Mouse (Mus musculus): ENCODE measurements around the gene Robo1. TPM values are rescaled to one million over a fixed set of nuclear protein-coding genes. Genes with fewer than 3 reads are reported as not detected.

Robo1 gene
- polyA plus RNA-seq, 1 experiment, result 3.5 TPM

DNA sequence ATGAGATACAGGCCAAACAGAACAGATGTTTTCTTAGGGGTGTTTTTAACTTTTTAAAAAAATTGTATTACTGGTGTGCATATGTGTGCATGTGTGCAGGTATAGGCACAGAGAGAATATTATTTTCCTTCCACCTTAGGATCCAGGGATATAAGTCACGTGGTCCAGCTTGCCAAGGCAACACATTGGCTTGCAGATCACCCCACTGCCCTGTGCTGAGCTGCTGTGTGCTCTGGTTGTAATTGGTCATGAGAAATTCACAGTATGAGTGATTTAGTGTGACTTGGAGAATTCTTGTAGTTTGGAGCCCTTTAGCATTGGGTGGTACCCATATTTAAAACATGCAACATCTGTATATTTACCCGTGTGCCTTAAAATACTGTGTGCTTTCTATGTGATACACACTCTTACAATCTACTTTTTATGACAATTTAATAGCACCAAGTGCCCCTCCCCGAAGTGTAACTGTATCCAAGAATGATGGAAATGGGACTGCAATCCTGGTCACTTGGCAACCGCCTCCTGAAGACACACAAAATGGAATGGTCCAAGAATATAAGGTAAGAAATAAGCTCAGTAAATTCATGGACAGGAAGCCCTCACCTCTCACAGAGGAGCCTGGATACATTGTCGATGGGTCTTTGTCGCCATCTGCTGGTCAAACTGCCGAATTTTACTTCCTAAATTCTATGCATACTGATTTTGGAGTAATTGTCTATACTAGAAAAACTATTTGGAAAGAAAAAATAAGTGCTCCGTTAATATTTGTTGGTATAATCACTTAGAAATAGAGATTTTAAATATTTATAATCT lies 671.5 kb downstream of the Robo1 start:
- H3K4me1 ChIP-seq (ENCODE audit: control insufficient read depth, insufficient read depth, low read length), result no peaks in the 10 kb centered on the region
- TF ChIP-seq CTCF (IDR thresholded peaks at IDR 0.05; ENCODE audit: control insufficient read depth, insufficient read depth, insufficient replicate concordance, low read depth, low read length), result peak; percentile 29; the same call in 1 of the 2 replicates
- no peak for TF ChIP-seq POLR2A (IDR thresholded peaks at IDR 0.05; ENCODE audit: control insufficient read depth, low read depth, low read length)

DNA sequence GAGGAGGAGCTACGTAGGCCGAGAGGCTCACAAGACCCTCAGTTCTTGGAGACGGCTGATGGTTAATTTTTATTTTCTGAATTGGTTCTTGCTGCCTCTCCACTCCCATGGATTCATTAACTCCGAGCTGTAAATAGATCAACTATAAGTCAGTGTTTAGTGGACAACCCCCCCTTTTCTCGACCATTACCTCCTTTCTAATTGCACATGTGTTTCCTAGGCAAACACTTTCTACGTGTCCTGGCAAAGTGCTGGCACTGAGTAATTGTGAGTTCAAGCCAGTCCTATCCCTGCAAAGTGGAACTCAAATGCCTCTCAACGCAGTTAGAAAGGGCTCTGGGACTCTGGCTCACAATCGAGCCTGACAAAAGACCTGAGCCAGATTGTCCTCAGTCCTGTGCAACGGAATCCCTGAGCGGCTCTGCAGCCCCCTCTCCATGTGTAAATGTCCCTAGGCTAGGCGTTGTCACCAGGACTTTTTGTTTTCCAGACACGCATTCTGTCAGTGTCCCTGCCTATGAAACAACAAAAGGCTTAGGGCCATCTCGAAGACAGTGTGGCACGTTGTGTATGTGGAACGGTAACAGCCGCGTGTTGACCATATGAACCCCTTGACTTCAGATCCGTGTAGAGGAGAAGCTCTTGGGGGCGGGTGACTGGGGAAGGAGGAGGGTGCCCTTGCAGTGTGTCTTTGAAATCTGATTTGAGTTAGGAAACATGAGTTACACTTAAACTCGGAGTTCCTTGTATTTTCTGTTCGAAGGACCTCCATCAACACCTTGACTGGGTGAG lies 682.5 kb downstream of the Robo1 start:
- Histone ChIP-seq H3K4me3 (ENCODE audit: control insufficient read depth, low read depth, low read length) (no peak overlapping the region), H3K27ac (ENCODE audit: control insufficient read depth, insufficient read depth, low read depth, low read length) (no peak overlapping the region), H3K27me3 (ENCODE audit: control insufficient read depth, insufficient read depth, low read length) (no peaks in the 10 kb centered on the region), H3K4me1 (ENCODE audit: control insufficient read depth, insufficient read depth, low read length) (no peaks in the 10 kb centered on the region), H3K36me3 (ENCODE audit: control insufficient read depth, insufficient read depth, low read length) (no peaks in the 10 kb centered on the region)
- TF ChIP-seq CTCF (IDR thresholded peaks at IDR 0.05; ENCODE audit: control insufficient read depth, insufficient read depth, insufficient replicate concordance, low read depth, low read length), result no peak

More for the DNA sequence above, 671.5 kb downstream of the Robo1 start:
- H3K27ac ChIP-seq (ENCODE audit: control insufficient read depth, insufficient read depth, low read depth, low read length), result no peak overlapping the region
- H3K4me3 ChIP-seq (ENCODE audit: control insufficient read depth, low read depth, low read length), result no peak overlapping the region
- H3K36me3 ChIP-seq (ENCODE audit: control insufficient read depth, insufficient read depth, low read length), result no peaks in the 10 kb centered on the region
- no peaks in the 10 kb centered on the region for H3K27me3 ChIP-seq (ENCODE audit: control insufficient read depth, insufficient read depth, low read length)

DNA sequence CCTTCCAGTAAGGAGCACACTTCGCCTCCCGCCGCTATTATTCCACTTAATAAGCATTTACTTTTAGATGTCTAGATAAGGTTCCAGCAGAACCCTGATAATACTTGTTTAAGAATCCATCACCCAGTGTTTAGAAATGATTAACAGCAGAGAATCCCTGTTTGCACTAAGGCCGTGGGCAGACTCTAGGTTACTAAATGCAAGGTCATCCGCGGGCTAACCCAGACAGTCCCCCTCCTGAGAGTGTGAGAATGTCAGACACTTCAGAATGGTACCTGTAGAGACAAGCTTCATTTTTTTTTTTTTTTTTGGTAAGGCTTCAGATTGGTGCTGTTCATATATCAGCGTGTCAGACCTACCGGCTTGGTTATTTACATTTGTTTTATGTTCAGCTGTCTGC lies 685.1 kb downstream of the Robo1 start:
- Histone ChIP-seq H3K4me1 (ENCODE audit: control insufficient read depth, insufficient read depth, low read length) (no peaks in the 10 kb centered on the region), H3K36me3 (ENCODE audit: control insufficient read depth, insufficient read depth, low read length) (no peaks in the 10 kb centered on the region), H3K27ac (ENCODE audit: control insufficient read depth, insufficient read depth, low read depth, low read length) (no peak overlapping the region), H3K4me3 (ENCODE audit: control insufficient read depth, low read depth, low read length) (no peak overlapping the region), H3K27me3 (ENCODE audit: control insufficient read depth, insufficient read depth, low read length) (no peaks in the 10 kb centered on the region)
- no peak for TF ChIP-seq CTCF (IDR thresholded peaks at IDR 0.05; ENCODE audit: control insufficient read depth, insufficient read depth, insufficient replicate concordance, low read depth, low read length)
- TF ChIP-seq POLR2A (IDR thresholded peaks at IDR 0.05; ENCODE audit: control insufficient read depth, low read depth, low read length), result no peak

DNA sequence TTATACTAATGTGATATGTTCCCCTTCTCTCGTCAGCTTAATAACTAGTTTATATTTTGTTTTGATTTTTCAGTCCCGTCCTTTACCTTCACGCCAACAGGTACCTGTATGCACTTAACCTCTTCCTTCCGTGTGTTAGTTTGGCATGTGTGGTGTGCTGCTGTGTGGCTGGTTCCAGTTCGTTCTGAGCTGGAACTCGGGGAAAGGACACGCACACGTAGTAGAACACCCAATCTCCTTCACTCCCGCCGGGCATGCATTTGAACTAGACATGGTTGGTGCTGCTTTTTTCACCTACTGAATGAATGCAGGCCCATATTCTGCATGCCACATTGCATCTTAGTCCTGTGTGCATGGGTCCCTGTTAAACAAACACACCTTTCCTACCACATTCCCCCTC lies 685.5 kb downstream of the Robo1 start:
- Histone ChIP-seq H3K27me3 (ENCODE audit: control insufficient read depth, insufficient read depth, low read length) (no peaks in the 10 kb centered on the region), H3K4me3 (ENCODE audit: control insufficient read depth, low read depth, low read length) (no peak overlapping the region), H3K36me3 (ENCODE audit: control insufficient read depth, insufficient read depth, low read length) (no peaks in the 10 kb centered on the region), H3K4me1 (ENCODE audit: control insufficient read depth, insufficient read depth, low read length) (no peaks in the 10 kb centered on the region), H3K27ac (ENCODE audit: control insufficient read depth, insufficient read depth, low read depth, low read length) (no peak overlapping the region)
- no peak for TF ChIP-seq POLR2A (IDR thresholded peaks at IDR 0.05; ENCODE audit: control insufficient read depth, low read depth, low read length)
- TF ChIP-seq CTCF (IDR thresholded peaks at IDR 0.05; ENCODE audit: control insufficient read depth, insufficient read depth, insufficient replicate concordance, low read depth, low read length), result no peak

DNA sequence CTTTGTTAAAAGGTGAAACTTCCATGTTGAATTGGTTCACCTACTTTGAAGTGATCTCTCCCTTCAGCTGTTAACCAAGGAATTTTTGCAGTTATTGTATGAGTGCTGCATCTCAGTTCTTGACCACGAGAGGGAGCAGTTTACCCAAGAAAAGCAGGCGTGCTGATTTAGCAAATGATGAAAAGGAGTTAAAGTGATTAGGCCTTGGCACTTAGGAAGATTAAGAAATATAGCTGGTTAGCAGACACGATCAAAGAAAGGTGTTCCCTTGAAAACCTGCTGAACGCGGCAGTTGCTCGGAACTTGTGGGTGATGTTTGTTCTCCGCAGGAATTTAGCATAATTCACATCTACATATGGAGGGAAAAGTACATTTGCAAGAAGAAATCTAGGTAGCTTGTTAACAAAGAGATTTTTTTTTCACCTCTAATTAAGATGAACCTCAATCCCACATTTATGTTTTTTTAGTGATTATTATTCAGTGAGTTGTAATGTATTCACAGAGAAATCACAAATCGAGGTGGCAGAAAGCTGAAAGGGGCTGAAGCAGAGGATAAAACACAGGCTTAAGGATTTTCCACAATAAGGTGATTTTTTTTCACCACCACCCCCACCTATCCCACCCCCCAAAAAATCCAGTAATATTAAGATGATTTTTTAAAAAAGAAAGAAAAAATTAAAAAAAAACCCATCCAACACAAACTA lies 687.3 kb downstream of the Robo1 start:
- no peak for TF ChIP-seq CTCF (IDR thresholded peaks at IDR 0.05; ENCODE audit: control insufficient read depth, insufficient read depth, insufficient replicate concordance, low read depth, low read length)
- TF ChIP-seq POLR2A (IDR thresholded peaks at IDR 0.05; ENCODE audit: control insufficient read depth, low read depth, low read length), result no peak
- no peak overlapping the region for H3K27ac ChIP-seq (ENCODE audit: control insufficient read depth, insufficient read depth, low read depth, low read length)

DNA sequence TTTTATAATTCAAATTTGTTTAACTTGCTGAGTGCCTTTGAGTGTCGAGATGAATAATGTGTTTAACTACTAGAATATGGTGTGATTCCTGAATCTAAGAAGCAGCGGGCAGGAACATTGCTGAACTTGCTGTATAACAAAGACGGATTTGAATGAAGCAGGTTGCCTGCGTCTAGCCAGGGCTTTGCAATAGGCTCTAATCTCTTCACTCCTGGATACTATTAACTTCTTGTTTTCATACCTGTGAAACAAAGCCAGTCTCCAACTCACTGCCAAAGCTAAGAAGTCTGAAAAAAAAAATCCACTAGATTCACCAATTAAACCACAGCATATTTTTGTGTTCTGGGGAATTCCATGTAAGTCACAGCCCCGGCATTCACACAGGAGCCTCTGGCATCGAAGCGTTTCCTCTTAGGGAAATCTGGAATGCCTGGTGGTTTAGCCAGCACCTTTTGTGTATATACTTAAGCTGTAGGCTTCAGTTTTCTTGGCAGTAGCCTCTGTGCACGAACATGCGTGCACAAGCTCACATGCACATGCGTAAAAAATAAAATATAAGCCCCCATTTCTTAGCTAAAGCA lies 687.9 kb downstream of the Robo1 start:
- TF ChIP-seq CTCF (IDR thresholded peaks at IDR 0.05; ENCODE audit: control insufficient read depth, insufficient read depth, insufficient replicate concordance, low read depth, low read length) (no peak), POLR2A (IDR thresholded peaks at IDR 0.05; ENCODE audit: control insufficient read depth, low read depth, low read length) (no peak)
- Histone ChIP-seq H3K27me3 (ENCODE audit: control insufficient read depth, insufficient read depth, low read length) (no peaks in the 10 kb centered on the region), H3K36me3 (ENCODE audit: control insufficient read depth, insufficient read depth, low read length) (no peaks in the 10 kb centered on the region), H3K4me1 (ENCODE audit: control insufficient read depth, insufficient read depth, low read length) (no peaks in the 10 kb centered on the region), H3K27ac (ENCODE audit: control insufficient read depth, insufficient read depth, low read depth, low read length) (no peak overlapping the region), H3K4me3 (ENCODE audit: control insufficient read depth, low read depth, low read length) (no peak overlapping the region)

More for the DNA sequence above, 687.3 kb downstream of the Robo1 start:
- Histone ChIP-seq H3K4me1 (ENCODE audit: control insufficient read depth, insufficient read depth, low read length) (no peaks in the 10 kb centered on the region), H3K27me3 (ENCODE audit: control insufficient read depth, insufficient read depth, low read length) (no peaks in the 10 kb centered on the region), H3K36me3 (ENCODE audit: control insufficient read depth, insufficient read depth, low read length) (no peaks in the 10 kb centered on the region), H3K4me3 (ENCODE audit: control insufficient read depth, low read depth, low read length) (no peak overlapping the region)
